Mouse (Mus musculus): Measurements from ENCODE around the gene Mcm3. TPM values are rescaled to one million over a fixed set of nuclear protein-coding genes. Genes with fewer than 3 reads are reported as not detected.

Mcm3 gene
- polyA plus RNA-seq, 1 experiment from 2014 or later, result 119 TPM

- Histone ChIP-seq H3K27ac (replicated peaks) (no peak overlapping the region), H3K4me1 (no peaks in the 10 kb centered on the region), H3K4me3 (replicated peaks) (no peak overlapping the region), H3K9me3 (replicated peaks) (no peaks in the 10 kb centered on the region), H3K9ac (no peak overlapping the region), H3K4me2 (replicated peaks) (no peak overlapping the region), H3K36me3 (no peaks in the 10 kb centered on the region), H3K27me3 (no peaks in the 10 kb centered on the region)
- 83% methylated on average over 10 of the region's 10 CpGs for WGBS
- ATAC-seq (ENCODE audit: insufficient number of reproducible peaks, low FRiP score, low TSS enrichment, low read depth), result no peak
Observed at GRCm38 (mm10) chr1:20759799-20760198, 60.3 kb downstream of the Mcm3 start.

GRCm38 (mm10) chr1:20757586-20757985, 62.5 kb downstream of the Mcm3 start:
- 82% methylated on average over 3 of the region's 3 CpGs for WGBS
- no peaks in the 10 kb centered on the region for H3K9me3 ChIP-seq (replicated peaks)
- H3K4me2 ChIP-seq (replicated peaks), result no peak overlapping the region
- no peak overlapping the region for H3K9ac ChIP-seq
- H3K4me3 ChIP-seq (replicated peaks), result no peak overlapping the region
- no peak overlapping the region for H3K27ac ChIP-seq (replicated peaks)
- no peaks in the 10 kb centered on the region for H3K27me3 ChIP-seq
- H3K4me1 ChIP-seq, result no peaks in the 10 kb centered on the region
- ATAC-seq (ENCODE audit: insufficient number of reproducible peaks, low FRiP score, low TSS enrichment, low read depth), result no peak
- no peaks in the 10 kb centered on the region for H3K36me3 ChIP-seq

GRCm38 (mm10) chr1:20754439-20754838, 65.7 kb downstream of the Mcm3 start:
- H3K4me1 ChIP-seq, result no peaks in the 10 kb centered on the region
- ATAC-seq (ENCODE audit: insufficient number of reproducible peaks, low FRiP score, low TSS enrichment, low read depth), result no peak
- no peak overlapping the region for H3K4me3 ChIP-seq (replicated peaks)
- 77% methylated on average over 10 of the region's 10 CpGs for WGBS
- no peak overlapping the region for H3K9ac ChIP-seq
- H3K36me3 ChIP-seq, result no peaks in the 10 kb centered on the region
- no peaks in the 10 kb centered on the region for H3K9me3 ChIP-seq (replicated peaks)
- no peak overlapping the region for H3K27ac ChIP-seq (replicated peaks)
- H3K4me2 ChIP-seq (replicated peaks), result no peak overlapping the region
- H3K27me3 ChIP-seq, result no peaks in the 10 kb centered on the region

Other genes with a start within 250 kb of the Mcm3 start
- gene Pkhd1, start 202.2 kb downstream of the Mcm3 start, polyA plus RNA-seq (2015; fragmentation: Nextera tagmentation; extraction: Ambion mirVana), result 0.03 and 0.09 TPM in 2 replicates
- not detected in 2 replicates for gene Il17a, start 89.4 kb downstream of the Mcm3 start, polyA plus RNA-seq (2015; fragmentation: Nextera tagmentation; extraction: Ambion mirVana)
- gene Il17f, start 29.7 kb downstream of the Mcm3 start, polyA plus RNA-seq (2015; fragmentation: Nextera tagmentation; extraction: Ambion mirVana), result not detected in 2 replicates
- gene Paqr8, start 70.3 kb upstream of the Mcm3 start, polyA plus RNA-seq (2015; fragmentation: Nextera tagmentation; extraction: Ambion mirVana), result 5.4 and 5.8 TPM in 2 replicates
- gene Efhc1, start 131.3 kb upstream of the Mcm3 start, polyA plus RNA-seq (2015; fragmentation: Nextera tagmentation; extraction: Ambion mirVana), result 9.6 and 17.9 TPM in 2 replicates

Data from embryonic facial prominence, embryonic 15.5 days (tissue).